Mouse (Mus musculus): ENCODE measurements around the gene Lmln. TPM values are rescaled to one million over a fixed set of nuclear protein-coding genes. Genes with fewer than 3 reads are reported as not detected.
A peak's percentile ranks its signal among the peaks of the same experiment; 100 is the strongest.
"Not testable (repeated sequence)": the region's sequence is repeated elsewhere in the genome, so short reads cannot be mapped to it uniquely, and the experiment has no call there.

The Lmln gene
- total RNA-seq, 2 experiments from 2014 or later, result 2.1 to 2.7 TPM

DNA sequence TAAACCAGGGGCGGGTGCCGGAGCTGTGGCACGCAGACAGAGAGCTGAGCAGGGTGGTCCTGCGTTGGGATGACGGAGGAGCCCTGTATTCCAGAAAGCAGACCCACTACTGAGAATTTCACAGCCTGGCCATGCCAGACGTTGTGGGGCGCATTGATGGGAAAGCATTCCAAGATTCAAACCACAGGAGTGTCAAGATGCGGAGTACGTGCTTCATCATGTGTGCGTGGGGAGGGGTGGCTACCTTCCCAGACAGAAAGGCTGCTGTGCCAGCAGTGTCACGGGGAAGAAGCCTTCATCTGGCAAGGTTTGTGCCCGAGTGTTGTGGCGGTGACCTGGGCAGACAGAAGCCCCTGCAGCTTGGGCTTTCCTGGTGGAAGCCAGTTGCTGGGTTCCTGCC lies 70.9 kb downstream of the Lmln start:
- DNase-seq, result no peak

DNA sequence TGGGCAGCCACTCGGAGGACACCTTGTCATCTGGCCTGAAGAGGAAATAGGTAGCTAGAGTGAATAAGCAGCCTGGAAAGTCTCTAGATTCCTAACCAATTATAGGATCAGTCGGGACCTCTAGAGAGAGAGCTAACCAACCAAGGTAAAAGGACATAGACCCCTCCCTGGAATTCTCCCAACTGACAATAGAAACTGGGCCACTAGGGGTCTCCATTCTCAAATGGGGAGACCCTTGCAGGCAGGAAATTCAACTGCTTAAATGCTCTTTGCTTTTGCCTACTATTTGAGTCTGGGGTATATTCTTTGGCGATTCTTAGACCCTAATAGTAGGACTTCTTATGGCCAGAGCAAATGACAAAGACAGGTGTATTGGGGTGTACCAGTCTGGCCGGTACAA lies 72.8 kb downstream of the Lmln start:
- no peak for DNase-seq

DNA sequence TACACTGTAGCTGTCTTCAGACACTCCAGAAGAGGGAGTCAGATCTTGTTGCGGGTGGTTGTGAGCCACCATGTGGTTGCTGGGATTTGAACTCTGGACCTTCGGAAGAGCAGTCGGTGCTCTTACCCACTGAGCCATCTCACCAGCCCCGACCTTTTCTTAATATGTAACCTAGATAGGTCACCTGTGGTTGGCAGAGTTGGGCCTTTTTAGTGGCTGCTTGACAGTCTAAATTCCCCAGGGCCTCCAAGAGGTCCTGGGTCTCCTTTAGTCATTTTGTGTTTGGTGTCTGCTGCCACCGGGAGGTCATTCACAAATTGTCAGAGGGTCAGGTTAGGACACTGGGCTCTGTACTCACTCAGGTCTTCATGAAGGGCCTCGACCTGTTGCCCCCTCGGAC lies 76.7 kb downstream of the Lmln start:
- not testable (repeated sequence) for DNase-seq

GRCm38 (mm10) chr16:33141758-33142280 lies 79.5 kb downstream of the Lmln start:
- no peak for DNase-seq

- DNase-seq, result no peak
Observed at GRCm38 (mm10) chr16:33143452-33143851, 81.1 kb downstream of the Lmln start.

- DNase-seq, result no peak
Observed at GRCm38 (mm10) chr16:33146185-33146584, 83.9 kb downstream of the Lmln start.

- DNase-seq, result no peak
Observed at GRCm38 (mm10) chr16:33148135-33148534, 85.8 kb downstream of the Lmln start.

GRCm38 (mm10) chr16:33150875-33151274 lies 88.6 kb downstream of the Lmln start:
- DNase-seq, result not testable (repeated sequence)

GRCm38 (mm10) chr16:33151558-33151957 lies 89.2 kb downstream of the Lmln start:
- peak; percentile 11 to 37 for DNase-seq

DNA sequence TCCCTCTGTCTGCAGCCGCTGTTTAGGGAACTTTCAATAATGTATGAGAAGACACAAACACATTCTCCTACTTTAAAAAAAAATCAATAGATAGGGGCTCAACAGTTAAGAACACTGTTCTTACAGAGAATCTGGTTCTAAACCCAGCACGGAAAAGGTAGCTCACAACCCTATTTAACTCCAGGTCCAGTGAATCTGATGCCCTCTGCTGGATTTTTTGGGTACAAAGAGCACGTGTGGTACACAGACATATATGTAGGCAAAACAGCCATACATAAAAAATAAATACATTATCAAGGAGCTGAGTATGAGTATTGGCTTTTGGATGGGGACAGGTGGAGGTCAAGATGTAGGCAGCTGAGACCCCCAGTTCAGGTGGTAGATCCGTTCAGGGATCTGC lies 92.7 kb downstream of the Lmln start:
- DNase-seq, result peak; percentile 22 to 58

DNA sequence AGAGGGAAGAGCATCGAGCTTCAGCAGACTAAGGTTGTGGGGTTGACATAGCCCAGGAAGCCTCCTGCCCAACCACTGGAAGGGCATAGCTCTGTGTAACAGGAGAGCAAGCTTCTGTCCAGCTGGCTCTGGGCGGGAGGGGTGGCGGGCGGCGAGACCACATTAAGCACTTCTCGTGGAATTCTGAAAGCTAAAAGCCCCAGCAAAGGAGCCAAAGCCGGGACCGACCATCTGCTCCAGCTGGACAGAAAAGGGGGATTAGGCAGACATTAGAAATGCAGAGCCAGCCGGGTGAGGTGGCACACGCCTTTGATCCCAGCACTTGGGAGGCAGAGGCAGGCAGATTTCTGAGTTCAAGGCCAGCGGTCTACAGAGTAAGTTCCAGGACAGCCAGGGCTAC lies 95.7 kb downstream of the Lmln start:
- DNase-seq, result no peak

- no peak for DNase-seq
Observed at GRCm38 (mm10) chr16:33158590-33159071, 96.3 kb downstream of the Lmln start.

DNA sequence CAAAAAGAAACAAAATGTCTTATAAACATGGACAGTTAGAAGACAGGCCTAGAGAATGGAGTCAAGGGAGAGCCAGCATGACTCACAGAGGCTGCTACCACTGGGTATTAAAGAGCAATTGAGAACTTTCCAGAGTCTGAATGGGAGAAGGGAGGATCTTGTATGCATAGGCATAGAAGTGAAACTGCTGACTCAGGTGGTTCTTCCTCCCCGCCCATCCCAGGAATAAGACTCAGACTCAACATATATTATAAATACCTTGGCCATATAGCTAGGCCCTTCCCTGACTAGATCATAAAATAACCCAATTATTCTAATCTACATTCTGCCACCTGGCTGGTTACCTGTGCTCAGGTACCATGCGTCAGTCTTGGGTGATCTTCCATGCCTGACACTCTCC lies 97.0 kb downstream of the Lmln start:
- DNase-seq, result no peak

DNA sequence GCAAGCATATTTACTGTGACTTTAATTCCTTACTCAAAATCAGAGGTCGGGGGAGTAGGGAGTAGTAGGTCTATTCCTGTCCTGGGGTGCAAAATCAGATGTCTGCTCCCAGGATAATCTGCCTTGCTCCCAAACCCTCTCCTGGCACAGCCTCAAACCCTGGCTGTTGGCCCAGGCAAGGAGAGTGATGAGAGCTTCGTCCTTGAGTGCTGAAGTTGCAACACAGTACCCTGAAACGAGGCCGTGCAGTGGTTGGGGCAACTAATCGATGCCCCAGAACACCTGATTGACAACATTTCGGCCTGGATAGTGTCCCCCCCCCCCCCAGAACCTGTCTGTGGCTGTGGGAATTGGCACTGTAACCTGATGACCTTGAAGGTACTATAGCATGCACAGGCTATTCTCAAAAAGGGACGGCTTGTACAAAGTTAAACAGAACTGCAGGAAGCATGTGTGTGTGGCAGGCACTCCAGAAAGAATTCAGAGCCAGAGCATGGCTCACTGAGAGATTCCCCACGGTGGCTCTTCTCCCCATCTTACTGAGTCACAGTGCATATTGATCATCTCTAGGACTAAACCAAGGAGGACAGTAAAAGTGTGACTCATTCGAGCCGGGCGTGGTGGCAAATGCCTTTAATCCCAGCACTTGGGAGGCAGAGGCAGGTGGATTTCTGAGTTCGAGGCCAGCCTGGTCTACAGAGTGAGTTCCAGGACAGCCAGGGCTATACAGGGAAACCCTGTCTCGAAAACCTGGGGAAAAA lies 101.2 kb downstream of the Lmln start:
- DNase-seq, result peak; percentile 62 to 79

GRCm38 (mm10) chr16:33166284-33166683 lies 104.0 kb downstream of the Lmln start:
- DNase-seq, result peak in 1 of 2 experiments; percentile 42

- DNase-seq, result peak in 1 of 2 experiments; percentile 11
Observed at GRCm38 (mm10) chr16:33167537-33167936, 105.2 kb downstream of the Lmln start.

DNA sequence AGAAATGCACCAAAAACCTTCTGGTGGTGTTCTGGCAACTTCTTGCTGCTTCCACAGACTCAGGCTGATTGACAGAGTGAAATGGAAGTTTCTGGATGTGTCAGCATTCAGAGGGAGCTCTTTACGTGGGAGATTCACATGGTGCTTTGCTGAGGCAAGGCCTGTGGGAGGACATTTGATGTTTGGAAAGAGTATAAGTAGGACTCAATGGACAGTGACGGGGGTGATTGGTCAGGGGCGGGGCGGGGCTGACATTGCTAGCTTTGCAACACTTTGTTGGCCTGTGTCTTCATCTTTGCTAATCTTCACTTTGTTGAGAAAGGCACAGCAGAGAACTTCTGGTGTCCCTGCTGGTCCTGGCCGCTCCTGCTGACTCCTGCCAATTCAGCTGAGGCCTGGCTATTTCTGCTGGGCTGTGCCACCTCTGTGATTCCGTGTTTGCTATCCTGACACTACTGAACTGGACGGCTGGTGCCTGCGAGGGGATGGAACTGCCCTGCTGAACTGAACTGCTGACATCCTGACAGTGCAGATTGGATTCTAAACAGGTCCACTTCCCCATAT lies 107.2 kb downstream of the Lmln start:
- DNase-seq, result no peak

DNA sequence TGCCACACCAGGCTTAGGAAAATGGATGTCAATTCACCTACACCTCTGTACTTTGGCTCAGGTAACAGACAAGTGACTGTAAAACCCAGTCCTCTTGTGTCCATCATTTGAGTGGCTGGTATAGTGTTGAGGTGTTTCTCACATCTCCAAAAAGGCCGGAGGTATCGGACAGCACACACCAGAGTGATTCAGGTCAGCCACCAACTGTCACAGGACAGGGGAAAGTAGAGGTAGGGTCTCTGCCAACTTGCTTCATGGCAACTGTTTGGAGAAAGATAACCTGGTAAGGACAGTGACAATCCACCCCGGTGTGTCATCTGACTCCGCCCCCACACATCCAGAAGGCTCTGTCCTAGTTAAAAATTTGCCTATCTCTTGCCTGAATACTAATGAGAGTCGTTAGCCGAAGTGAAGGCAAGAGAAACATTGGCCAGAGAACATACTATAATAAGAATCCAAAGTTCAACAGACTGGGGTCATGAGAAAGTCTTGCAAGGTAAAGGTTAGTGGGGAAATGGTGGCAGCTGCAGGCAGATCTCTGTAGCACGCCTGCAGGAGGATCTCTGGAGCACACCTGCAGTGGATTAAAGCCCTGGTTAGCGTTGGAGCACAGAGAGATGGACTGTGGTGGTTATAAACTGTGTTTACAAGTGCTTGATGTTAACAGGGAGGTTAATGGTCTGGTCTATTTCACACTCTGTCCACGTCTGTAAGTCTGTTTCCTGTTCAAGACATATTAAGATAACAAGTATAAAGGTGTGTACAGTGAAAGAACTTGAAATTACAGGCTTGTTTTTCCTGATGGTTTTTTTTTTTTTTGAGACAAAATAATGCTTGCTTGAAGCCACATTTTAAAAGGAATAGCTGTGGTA lies 108.6 kb downstream of the Lmln start:
- no peak for DNase-seq

DNA sequence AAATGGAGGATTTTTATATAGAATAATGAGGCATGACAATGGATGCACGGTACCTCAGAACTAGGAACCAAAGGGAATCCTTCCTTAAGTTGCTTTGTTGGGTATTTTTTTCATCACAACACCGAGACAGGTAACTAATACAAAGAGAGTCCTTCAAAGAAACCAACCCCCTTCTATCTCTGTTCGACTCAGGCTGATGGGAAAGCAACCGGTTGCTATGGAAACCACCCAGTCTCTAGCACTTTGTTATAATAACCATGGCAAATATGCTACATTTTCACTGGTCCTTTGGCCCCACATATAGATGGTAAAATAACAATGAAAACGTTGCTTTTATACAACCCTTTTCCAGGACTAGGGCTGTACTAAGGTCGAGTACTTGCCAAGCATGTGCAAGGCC lies 109.5 kb downstream of the Lmln start:
- no peak for DNase-seq

GRCm38 (mm10) chr16:33173151-33173550 lies 110.8 kb downstream of the Lmln start:
- no peak for DNase-seq

DNA sequence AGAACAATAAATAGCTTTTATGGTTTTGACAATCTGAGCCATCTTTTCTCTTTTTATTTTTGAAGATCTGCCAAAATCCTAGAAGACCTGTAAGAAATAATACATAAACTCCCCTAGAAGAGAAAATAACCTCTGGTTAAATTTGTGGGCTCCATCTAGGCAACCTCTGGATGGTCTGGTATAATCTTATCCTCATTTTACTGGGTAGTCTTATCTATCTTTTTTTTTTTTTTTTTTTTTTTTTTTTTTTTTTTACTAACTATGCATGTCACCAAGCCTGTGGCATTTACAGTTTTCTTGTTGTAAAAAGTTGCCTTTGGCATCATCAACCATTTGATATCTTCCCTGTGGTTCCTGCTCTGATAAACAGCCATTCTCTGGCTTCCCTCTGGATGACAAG lies 112.4 kb downstream of the Lmln start:
- DNase-seq, result no peak

DNA sequence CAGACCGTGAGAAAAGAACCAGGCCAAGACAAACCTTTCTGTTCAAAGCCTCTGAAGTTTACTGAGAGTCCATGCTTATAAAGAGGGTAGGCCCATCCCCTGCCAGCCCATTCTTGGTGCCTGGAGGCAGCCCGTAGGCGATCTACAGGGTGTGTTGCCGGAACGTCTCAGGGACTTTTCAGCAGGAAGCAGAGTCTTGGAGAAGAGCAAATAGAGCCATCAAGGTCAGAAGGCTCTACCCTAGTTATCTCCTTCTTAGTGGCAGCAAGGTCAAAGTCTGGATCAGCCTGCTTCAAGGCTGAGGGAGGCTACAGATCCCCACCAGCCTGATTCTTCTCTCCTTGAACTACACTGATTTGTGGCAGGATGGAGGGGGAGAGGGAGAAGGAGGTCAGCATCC lies 114.5 kb downstream of the Lmln start:
- DNase-seq, result not testable (repeated sequence)
